Mouse (Mus musculus) liver, adult 2 months (tissue): Measurements from ENCODE around the gene Otp.

Experiments
- CTCF ChIP-seq: fragments of 200-500 bp; IDR thresholded peaks from 2 replicates; pipeline ENCODE4 v1.5.1; 2011; ENCODE audit warnings: low read depth, low read length, control low read depth
- POLR2A ChIP-seq: fragments of 200-500 bp; IDR thresholded peaks from 2 replicates; pipeline ENCODE4 v1.6.1; 2011; ENCODE audit warnings: low read length, control low read depth; ENCODE audit not compliant: insufficient read depth; ENCODE audit errors: extremely low read depth

DNA sequence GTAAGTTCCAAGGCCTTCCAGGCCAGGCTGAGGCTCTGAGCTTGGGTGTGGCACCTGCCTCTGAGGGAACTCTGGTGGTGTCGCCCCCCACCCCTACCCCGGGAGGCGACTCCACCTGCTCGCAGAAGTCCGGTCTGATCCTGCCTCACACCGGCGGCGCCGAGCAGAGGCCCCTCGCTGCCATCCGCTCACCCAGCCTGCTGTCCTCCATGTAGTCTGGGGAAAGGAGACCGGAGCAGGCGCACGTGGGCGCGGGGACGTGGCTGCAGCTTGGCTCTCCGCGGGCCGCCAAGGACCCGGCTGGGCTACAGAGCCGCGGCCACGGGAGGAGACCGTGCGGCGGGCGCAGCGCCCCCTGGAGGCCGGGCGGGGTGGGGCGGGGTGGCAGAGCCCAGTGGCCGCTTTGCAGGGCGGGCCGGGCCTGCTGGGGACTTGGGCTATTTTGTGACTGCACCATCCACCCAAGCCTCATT is 6.9 kb upstream of the Otp start:
- TF ChIP-seq CTCF = peak; percentile 58
- no peak for TF ChIP-seq POLR2A
